Mouse (Mus musculus): ENCODE measurements around the gene Pnrc2. TPM values are rescaled to one million over a fixed set of nuclear protein-coding genes. Genes with fewer than 3 reads are reported as not detected.
A peak's percentile ranks its signal among the peaks of the same experiment; 100 is the strongest.

The Pnrc2 gene
- polyA plus RNA-seq, 1 experiment: 21.0 TPM

DNA sequence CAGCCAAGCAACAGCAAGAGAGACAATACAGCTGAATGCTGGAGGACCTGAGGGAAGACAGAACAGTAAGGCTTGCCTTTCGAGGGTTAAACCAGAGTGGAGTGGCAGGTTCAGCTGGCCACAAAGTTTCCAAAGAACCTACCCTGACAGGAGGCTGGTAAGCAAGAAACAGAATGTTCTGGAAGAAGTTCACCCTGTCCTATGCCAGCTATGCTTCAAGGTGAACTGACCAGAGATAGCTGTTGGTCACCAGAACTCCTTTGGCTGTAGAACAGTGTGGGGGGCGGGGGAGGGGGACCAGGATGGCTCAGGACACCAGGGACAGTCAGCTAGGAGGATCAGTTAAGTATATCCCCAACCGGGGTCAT is 34.7 kb downstream of the Pnrc2 start:
- DNase-seq: no peak
- TF ChIP-seq POLR2A (IDR thresholded peaks at IDR 0.05; ENCODE audit: borderline replicate concordance, extremely low read depth, low read depth, low read length) (no peak), CTCF (IDR thresholded peaks at IDR 0.05; ENCODE audit: insufficient read depth, low read length) (no peak)
- WGBS: 78% methylated on average over 3 of the region's 3 CpGs
- Histone ChIP-seq H3K4me3 (replicated peaks; ENCODE audit: extremely low read depth, low read depth, low read length) (no peak overlapping the region), H3K4me1 (ENCODE audit: control insufficient read depth, insufficient read depth, low read length) (no peaks in the 10 kb centered on the region)

DNA sequence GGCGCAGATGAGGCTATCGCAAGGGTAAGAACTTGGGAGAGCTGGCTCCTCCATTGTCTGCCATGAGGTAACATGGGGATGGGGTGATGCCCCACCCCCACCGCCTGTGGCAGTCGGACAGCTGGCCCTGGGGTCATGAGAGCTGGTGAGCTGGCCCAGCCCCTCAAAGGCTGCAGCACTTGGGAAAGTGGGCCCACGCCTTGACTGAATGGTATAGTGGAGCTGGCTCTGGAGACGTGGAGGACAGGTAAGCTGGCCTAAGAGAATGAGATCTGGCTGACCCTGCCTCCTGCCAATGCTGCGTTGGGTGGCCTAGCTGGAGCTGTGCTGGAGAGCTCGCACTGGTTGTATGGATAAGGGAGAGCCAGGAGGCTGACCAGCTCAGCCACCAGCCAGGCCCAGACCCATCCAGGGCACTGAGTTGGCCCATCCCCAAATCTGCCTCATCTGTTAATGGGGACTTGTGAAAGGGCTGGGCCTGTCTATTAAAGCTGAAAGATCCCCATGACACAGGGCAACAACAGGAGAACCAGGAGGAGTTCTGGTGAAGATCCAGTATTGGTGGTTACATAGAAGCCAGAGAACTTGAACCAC is 39.4 kb downstream of the Pnrc2 start:
- WGBS: 83% methylated on average over 8 of the region's 8 CpGs
- DNase-seq: no peak
- TF ChIP-seq POLR2A (IDR thresholded peaks at IDR 0.05; ENCODE audit: borderline replicate concordance, extremely low read depth, low read depth, low read length) (no peak), CTCF (IDR thresholded peaks at IDR 0.05; ENCODE audit: insufficient read depth, low read length) (no peak)
- H3K4me1 ChIP-seq (ENCODE audit: control insufficient read depth, insufficient read depth, low read length): peaks cover 6% of the 10 kb centered on the region; the same call in 1 of the 2 replicates
- H3K4me3 ChIP-seq (replicated peaks; ENCODE audit: extremely low read depth, low read depth, low read length): no peak overlapping the region

DNA sequence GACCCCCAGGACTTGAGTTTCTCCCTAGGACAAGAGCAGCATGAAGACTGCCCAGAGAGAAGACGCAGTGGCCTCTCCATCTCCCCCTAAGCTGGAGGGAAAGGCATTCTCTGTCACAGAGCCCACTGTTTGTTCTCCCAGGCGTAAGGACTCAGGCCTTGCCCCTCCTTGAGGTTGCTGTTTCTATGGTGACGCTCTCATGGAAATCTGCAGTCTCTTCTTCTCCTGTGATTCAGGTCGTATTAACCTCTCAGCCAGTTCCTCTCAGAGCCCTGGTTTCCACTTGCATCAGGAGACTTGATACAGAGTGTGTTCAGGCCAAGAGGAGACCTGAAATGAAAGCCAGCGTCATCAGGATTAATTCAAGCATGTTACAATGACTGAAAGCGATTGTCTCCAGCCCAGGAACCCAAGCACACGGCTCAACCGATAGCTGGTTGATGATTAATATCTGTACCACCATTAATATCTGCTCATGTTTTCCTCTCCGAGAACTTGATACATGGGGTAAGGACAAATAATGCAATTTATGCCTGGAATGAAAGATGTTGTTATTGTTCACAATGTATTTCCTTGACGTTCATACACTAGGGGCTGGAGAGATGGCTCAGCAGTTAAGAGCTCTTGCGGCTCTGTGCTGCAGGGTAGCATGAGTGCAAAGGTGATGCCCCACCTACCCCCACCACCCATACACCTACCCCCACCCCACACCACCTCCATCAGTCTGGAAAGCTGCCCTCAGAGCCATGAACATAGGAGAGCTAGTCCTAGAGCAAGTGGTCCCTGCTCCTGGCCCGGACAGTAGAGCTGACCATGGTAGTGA is 40.1 kb downstream of the Pnrc2 start:
- Histone ChIP-seq H3K4me1 (ENCODE audit: control insufficient read depth, insufficient read depth, low read length) (peaks cover 10% of the 10 kb centered on the region; the same call in 1 of the 2 replicates), H3K4me3 (replicated peaks; ENCODE audit: extremely low read depth, low read depth, low read length) (no peak overlapping the region)
- TF ChIP-seq POLR2A (IDR thresholded peaks at IDR 0.05; ENCODE audit: borderline replicate concordance, extremely low read depth, low read depth, low read length) (no peak), CTCF (IDR thresholded peaks at IDR 0.05; ENCODE audit: insufficient read depth, low read length) (no peak)
- no peak for DNase-seq
- 60% methylated on average over 12 of the region's 12 CpGs for WGBS

DNA sequence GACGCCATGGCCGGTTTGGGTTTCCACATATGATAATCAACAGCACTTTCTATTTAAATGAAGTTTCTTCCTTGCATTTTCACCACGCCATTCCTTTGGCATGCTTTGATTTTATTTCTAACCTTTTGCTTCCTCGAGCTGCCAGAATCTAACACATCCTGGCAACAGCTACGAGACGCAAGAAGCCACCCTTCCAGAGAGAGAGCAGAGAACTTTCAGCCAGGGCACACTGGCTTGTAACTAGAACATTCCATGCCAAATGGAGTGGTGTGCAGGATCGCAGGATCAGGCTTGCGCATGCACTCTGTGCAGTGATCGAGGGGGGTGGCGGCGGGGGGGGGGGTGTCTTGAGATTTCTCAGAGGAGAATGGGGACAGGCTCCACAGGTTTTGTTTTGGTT is 41.6 kb downstream of the Pnrc2 start:
- no peak for DNase-seq
- 51% methylated on average over 11 of the region's 11 CpGs for WGBS
- Histone ChIP-seq H3K4me1 (ENCODE audit: control insufficient read depth, insufficient read depth, low read length) (peaks cover 10% of the 10 kb centered on the region; the same call in 1 of the 2 replicates), H3K4me3 (replicated peaks; ENCODE audit: extremely low read depth, low read depth, low read length) (no peak overlapping the region)
- no peak for TF ChIP-seq CTCF (IDR thresholded peaks at IDR 0.05; ENCODE audit: insufficient read depth, low read length)
- peak; percentile 47; the same call in 1 of the 2 replicates for TF ChIP-seq POLR2A (IDR thresholded peaks at IDR 0.05; ENCODE audit: borderline replicate concordance, extremely low read depth, low read depth, low read length)

DNA sequence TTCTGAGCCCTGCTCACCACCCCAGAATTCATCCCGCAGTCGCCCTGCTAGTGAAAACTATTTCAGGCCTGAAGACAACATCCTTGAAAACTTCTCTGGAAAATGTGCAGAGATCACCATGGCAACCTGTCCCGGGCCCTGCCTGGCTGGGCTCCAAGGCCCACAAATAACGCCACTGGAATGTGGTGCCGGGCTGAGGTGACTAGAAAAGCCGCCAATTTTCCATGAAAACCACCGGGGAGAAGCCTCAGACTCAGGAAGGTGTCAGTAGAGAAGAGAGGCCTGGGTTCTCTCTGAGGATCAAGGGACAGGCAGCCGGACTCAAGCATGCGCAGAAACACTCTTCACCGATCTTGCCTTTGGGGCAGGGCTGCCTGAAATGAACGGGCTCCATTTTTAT is 45.2 kb downstream of the Pnrc2 start:
- 25% methylated on average over 11 of the region's 11 CpGs for WGBS
- Histone ChIP-seq H3K4me1 (ENCODE audit: control insufficient read depth, insufficient read depth, low read length) (peaks cover 12% of the 10 kb centered on the region; the same call in 1 of the 2 replicates), H3K4me3 (replicated peaks; ENCODE audit: extremely low read depth, low read depth, low read length) (no peak overlapping the region)
- DNase-seq: peak; percentile 64
- no peak for TF ChIP-seq CTCF (IDR thresholded peaks at IDR 0.05; ENCODE audit: insufficient read depth, low read length)
- peak; percentile 46; the same call in 1 of the 2 replicates for TF ChIP-seq POLR2A (IDR thresholded peaks at IDR 0.05; ENCODE audit: borderline replicate concordance, extremely low read depth, low read depth, low read length)

DNA sequence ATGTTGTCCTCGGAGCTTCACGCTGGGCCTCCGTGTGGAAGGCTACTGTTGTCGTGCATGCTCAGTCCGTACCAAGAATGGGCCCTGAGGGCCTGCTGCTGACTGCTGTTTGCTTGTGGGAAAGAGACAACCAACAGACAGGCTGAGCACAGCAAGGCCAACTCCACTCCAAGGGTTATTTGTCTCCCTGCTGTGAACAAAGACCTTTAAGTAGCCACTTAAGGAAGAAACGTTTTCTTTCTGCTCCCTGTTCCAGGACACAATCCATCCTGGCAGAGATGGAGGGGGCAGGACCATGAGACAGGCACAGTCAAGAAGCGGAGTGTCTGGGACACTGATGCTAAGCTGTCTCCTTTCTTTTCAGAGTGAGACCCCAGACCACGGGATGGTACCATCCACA is 49.4 kb downstream of the Pnrc2 start:
- 59% methylated on average over 8 of the region's 8 CpGs for WGBS

DNA sequence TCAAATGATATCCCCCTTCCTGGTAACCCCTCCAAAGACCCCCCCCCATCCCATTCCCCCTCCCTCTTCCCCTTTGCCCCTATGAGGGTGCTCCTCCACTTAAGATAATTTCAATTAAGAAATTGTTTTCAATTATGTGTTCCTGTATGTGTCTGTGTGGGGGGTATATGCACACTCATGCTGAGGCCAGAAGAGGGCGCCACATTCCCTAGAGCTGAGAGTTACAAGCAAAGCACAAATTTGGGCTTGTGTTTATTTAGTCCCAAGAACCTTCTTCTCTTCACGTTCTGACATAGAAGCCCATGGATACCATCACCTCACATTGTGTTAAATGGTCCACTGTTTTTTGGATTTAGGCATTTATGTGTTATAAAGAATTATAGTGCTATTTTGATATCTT is 50.4 kb downstream of the Pnrc2 start:
- Histone ChIP-seq H3K4me1 (ENCODE audit: control insufficient read depth, insufficient read depth, low read length) (peaks cover 2% of the 10 kb centered on the region; the same call in 1 of the 2 replicates), H3K4me3 (replicated peaks; ENCODE audit: extremely low read depth, low read depth, low read length) (no peak overlapping the region)
- no peak for TF ChIP-seq POLR2A (IDR thresholded peaks at IDR 0.05; ENCODE audit: borderline replicate concordance, extremely low read depth, low read depth, low read length)
- peak; percentile 55 for TF ChIP-seq CTCF (IDR thresholded peaks at IDR 0.05; ENCODE audit: insufficient read depth, low read length)
- WGBS: 48% methylated on average over 2 of the region's 2 CpGs
- no peak for DNase-seq

More for the DNA sequence above, 49.4 kb downstream of the Pnrc2 start:
- Histone ChIP-seq H3K4me1 (ENCODE audit: control insufficient read depth, insufficient read depth, low read length) (peaks cover 6% of the 10 kb centered on the region; the same call in 1 of the 2 replicates), H3K4me3 (replicated peaks; ENCODE audit: extremely low read depth, low read depth, low read length) (no peak overlapping the region)
- no peak for DNase-seq
- no peak for TF ChIP-seq CTCF (IDR thresholded peaks at IDR 0.05; ENCODE audit: insufficient read depth, low read length)

DNA sequence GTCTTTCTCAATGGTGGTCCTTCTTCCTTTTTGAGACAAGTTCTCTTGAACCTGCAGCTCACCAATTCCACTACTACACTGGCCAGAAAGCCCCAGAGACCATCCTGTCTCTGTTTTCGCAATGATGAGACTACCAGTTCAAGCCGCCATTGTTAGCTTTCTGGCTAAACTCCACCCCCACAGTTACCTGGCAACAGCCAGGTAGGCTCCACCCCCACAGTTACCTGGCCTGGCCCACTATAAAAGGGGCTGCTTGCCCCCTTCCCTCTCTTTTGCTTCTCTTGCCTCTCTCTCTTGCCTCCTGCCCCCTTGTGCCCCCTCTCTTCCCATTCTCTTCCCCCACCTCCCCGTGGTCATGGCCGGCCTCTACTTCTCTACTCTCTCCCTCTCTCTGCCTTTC is 51.9 kb downstream of the Pnrc2 start:
- H3K4me3 ChIP-seq (replicated peaks; ENCODE audit: extremely low read depth, low read depth, low read length): no peak overlapping the region
- DNase-seq: no peak
- no peak for TF ChIP-seq CTCF (IDR thresholded peaks at IDR 0.05; ENCODE audit: insufficient read depth, low read length)
- no peak for TF ChIP-seq POLR2A (IDR thresholded peaks at IDR 0.05; ENCODE audit: borderline replicate concordance, extremely low read depth, low read depth, low read length)
- H3K4me1 ChIP-seq (ENCODE audit: control insufficient read depth, insufficient read depth, low read length): peaks cover 2% of the 10 kb centered on the region; the same call in 1 of the 2 replicates
- 97% methylated on average over 4 of the region's 4 CpGs for WGBS

Other genes with a start within 250 kb of the Pnrc2 start
- 6.7 and 8.8 TPM in 2 replicates for gene Ifnlr1, start 187.6 kb downstream of the Pnrc2 start, polyA plus RNA-seq (2012; rRNA removed)
- gene Il22ra1, start 145.7 kb downstream of the Pnrc2 start, polyA plus RNA-seq (2012; rRNA removed): 2.0 and 3.0 TPM in 2 replicates
- gene Myom3, start 114.1 kb downstream of the Pnrc2 start, polyA plus RNA-seq (2012; rRNA removed): 0.44 and 3.1 TPM in 2 replicates
- gene Srsf10, start 18.1 kb downstream of the Pnrc2 start, polyA plus RNA-seq (2012; rRNA removed): 72.6 and 84.9 TPM in 2 replicates
- 7.3 and 9.1 TPM in 2 replicates for gene Cnr2, start 21.5 kb upstream of the Pnrc2 start, polyA plus RNA-seq (2012; rRNA removed)
- gene Fuca1, start 46.9 kb upstream of the Pnrc2 start, polyA plus RNA-seq (2012; rRNA removed): 51.5 and 64.0 TPM in 2 replicates
- gene Hmgcl, start 72.6 kb upstream of the Pnrc2 start, polyA plus RNA-seq (2012; rRNA removed): 43.8 and 49.6 TPM in 2 replicates
- gene Gale, start 89.9 kb upstream of the Pnrc2 start, polyA plus RNA-seq (2012; rRNA removed): 19.5 and 25.0 TPM in 2 replicates
- gene Lypla2, start 98.8 kb upstream of the Pnrc2 start, polyA plus RNA-seq (2012; rRNA removed): 123 TPM in 2 replicates
- gene Pithd1, start 113.4 kb upstream of the Pnrc2 start, polyA plus RNA-seq (2012; rRNA removed): 33.5 and 48.0 TPM in 2 replicates
- 8.5 and 11.7 TPM in 2 replicates for gene Eloa, start 147.9 kb upstream of the Pnrc2 start, polyA plus RNA-seq (2012; rRNA removed)
- 181 and 218 TPM in 2 replicates for gene Rpl11, start 179.6 kb upstream of the Pnrc2 start, polyA plus RNA-seq (2012; rRNA removed)

All from lung, adult 2 months (tissue).